Mouse (Mus musculus): ENCODE results near the gene Mturn. TPM values are rescaled to one million over a fixed set of nuclear protein-coding genes. Genes with fewer than 3 reads are reported as not detected.
A peak's percentile ranks its signal among the peaks of the same experiment; 100 is the strongest.

The Mturn gene
- polyA plus RNA-seq (2014; fragmentation: Nextera tagmentation; extraction: Ambion mirVana): 14.4 and 14.7 TPM in 2 replicates

GRCm38 (mm10) chr6:54680891-54681745 is at the start of gene Mturn:
Gene Mturn, plus strand, starts transcription at chr6:54681624.
- no peaks in the 10 kb centered on the region for H3K9me3 ChIP-seq (replicated peaks; ENCODE audit: control insufficient read depth, low read length)
- WGBS: 5% methylated on average over 46 of the region's 48 CpGs
- DNase-seq (ENCODE audit: low spot score) (peak; percentile 97), ATAC-seq (replicated peaks; ENCODE audit: insufficient number of reproducible peaks, low FRiP score, low TSS enrichment, low read depth) (peak; percentile 97)
- H3K27me3 ChIP-seq (ENCODE audit: control insufficient read depth, insufficient read depth, low read length): peaks cover 6% of the 10 kb centered on the region; the same call in 1 of the 2 replicates
- peak within 1 kb of the TSS; percentile 68 for H3K9ac ChIP-seq (replicated peaks; ENCODE audit: low read length)
- H3K4me3 ChIP-seq (ENCODE audit: low read depth, low read length): peak within 1 kb of the TSS; percentile 73
- peaks cover 5% of the 10 kb centered on the region; the same call in 1 of the 2 replicates for H3K4me1 ChIP-seq (ENCODE audit: control insufficient read depth, insufficient read depth, low read length)
- H3K27ac ChIP-seq (replicated peaks; ENCODE audit: low read depth, low read length): no peak within 1 kb of the TSS
- H3K4me2 ChIP-seq (ENCODE audit: low read depth, low read length): peak within 1 kb of the TSS; percentile 96
- no peaks in the 10 kb centered on the region for H3K36me3 ChIP-seq (replicated peaks; ENCODE audit: control insufficient read depth, insufficient read depth, low read depth, low read length)

GRCm38 (mm10) chr6:54639877-54640276 is 41.5 kb upstream of the Mturn start:
- H3K27ac ChIP-seq (replicated peaks; ENCODE audit: low read depth, low read length): no peak overlapping the region
- DNase-seq (ENCODE audit: low spot score) (no peak), ATAC-seq (replicated peaks; ENCODE audit: insufficient number of reproducible peaks, low FRiP score, low TSS enrichment, low read depth) (no peak)
- no peaks in the 10 kb centered on the region for H3K9me3 ChIP-seq (replicated peaks; ENCODE audit: control insufficient read depth, low read length)
- H3K9ac ChIP-seq (replicated peaks; ENCODE audit: low read length): no peak overlapping the region
- no peaks in the 10 kb centered on the region for H3K4me1 ChIP-seq (ENCODE audit: control insufficient read depth, insufficient read depth, low read length)
- no peaks in the 10 kb centered on the region for H3K27me3 ChIP-seq (ENCODE audit: control insufficient read depth, insufficient read depth, low read length)
- WGBS: 89% methylated on average over 3 of the region's 3 CpGs
- H3K4me3 ChIP-seq (ENCODE audit: low read depth, low read length): no peak overlapping the region
- H3K4me2 ChIP-seq (ENCODE audit: low read depth, low read length): no peak overlapping the region
- no peaks in the 10 kb centered on the region for H3K36me3 ChIP-seq (replicated peaks; ENCODE audit: control insufficient read depth, insufficient read depth, low read depth, low read length)

- H3K9me3 ChIP-seq (replicated peaks; ENCODE audit: control insufficient read depth, low read length): no peaks in the 10 kb centered on the region
- ATAC-seq (replicated peaks; ENCODE audit: insufficient number of reproducible peaks, low FRiP score, low TSS enrichment, low read depth) (no peak), DNase-seq (ENCODE audit: low spot score) (no peak)
- 85% methylated on average over 2 of the region's 2 CpGs for WGBS
- no peaks in the 10 kb centered on the region for H3K36me3 ChIP-seq (replicated peaks; ENCODE audit: control insufficient read depth, insufficient read depth, low read depth, low read length)
- no peak overlapping the region for H3K27ac ChIP-seq (replicated peaks; ENCODE audit: low read depth, low read length)
- no peak overlapping the region for H3K4me3 ChIP-seq (ENCODE audit: low read depth, low read length)
- H3K9ac ChIP-seq (replicated peaks; ENCODE audit: low read length): no peak overlapping the region
- H3K4me2 ChIP-seq (ENCODE audit: low read depth, low read length): no peak overlapping the region
- no peaks in the 10 kb centered on the region for H3K4me1 ChIP-seq (ENCODE audit: control insufficient read depth, insufficient read depth, low read length)
- no peaks in the 10 kb centered on the region for H3K27me3 ChIP-seq (ENCODE audit: control insufficient read depth, insufficient read depth, low read length)
These were observed 39.5 kb upstream of the Mturn start for GRCm38 (mm10) chr6:54641953-54642352.

DNA sequence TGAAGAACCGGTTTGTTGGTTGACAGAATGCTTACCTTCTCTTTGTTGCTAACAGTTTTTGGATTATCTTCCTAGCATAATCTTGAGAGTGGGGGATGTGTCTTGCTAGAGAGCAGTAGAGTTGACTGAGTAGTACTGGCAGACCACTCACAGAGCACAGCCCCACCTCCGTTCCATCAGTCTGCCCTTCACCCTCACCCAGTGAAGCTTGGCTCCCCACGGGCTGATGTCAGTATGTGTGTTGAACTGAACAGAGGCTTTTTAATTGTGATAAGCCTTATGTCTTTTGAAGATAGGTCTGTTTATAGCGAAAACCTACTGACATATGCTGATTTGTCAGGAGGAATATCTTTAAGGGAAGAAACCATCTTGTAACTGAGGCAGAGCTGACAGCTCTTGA is 38.2 kb upstream of the Mturn start:
- ATAC-seq (replicated peaks; ENCODE audit: insufficient number of reproducible peaks, low FRiP score, low TSS enrichment, low read depth) (no peak), DNase-seq (ENCODE audit: low spot score) (no peak)
- no peak overlapping the region for H3K27ac ChIP-seq (replicated peaks; ENCODE audit: low read depth, low read length)
- no peak overlapping the region for H3K9ac ChIP-seq (replicated peaks; ENCODE audit: low read length)
- no peak overlapping the region for H3K4me2 ChIP-seq (ENCODE audit: low read depth, low read length)
- no peaks in the 10 kb centered on the region for H3K27me3 ChIP-seq (ENCODE audit: control insufficient read depth, insufficient read depth, low read length)
- no peaks in the 10 kb centered on the region for H3K36me3 ChIP-seq (replicated peaks; ENCODE audit: control insufficient read depth, insufficient read depth, low read depth, low read length)
- no peak overlapping the region for H3K4me3 ChIP-seq (ENCODE audit: low read depth, low read length)
- no peaks in the 10 kb centered on the region for H3K4me1 ChIP-seq (ENCODE audit: control insufficient read depth, insufficient read depth, low read length)
- no peaks in the 10 kb centered on the region for H3K9me3 ChIP-seq (replicated peaks; ENCODE audit: control insufficient read depth, low read length)
- 82% methylated on average over 4 of the region's 4 CpGs for WGBS

- Histone ChIP-seq H3K36me3 (replicated peaks; ENCODE audit: control insufficient read depth, insufficient read depth, low read depth, low read length) (no peaks in the 10 kb centered on the region), H3K27me3 (ENCODE audit: control insufficient read depth, insufficient read depth, low read length) (no peaks in the 10 kb centered on the region), H3K4me2 (ENCODE audit: low read depth, low read length) (no peak overlapping the region), H3K9me3 (replicated peaks; ENCODE audit: control insufficient read depth, low read length) (no peaks in the 10 kb centered on the region), H3K27ac (replicated peaks; ENCODE audit: low read depth, low read length) (no peak overlapping the region), H3K4me1 (ENCODE audit: control insufficient read depth, insufficient read depth, low read length) (no peaks in the 10 kb centered on the region), H3K4me3 (ENCODE audit: low read depth, low read length) (no peak overlapping the region), H3K9ac (replicated peaks; ENCODE audit: low read length) (no peak overlapping the region)
- ATAC-seq (replicated peaks; ENCODE audit: insufficient number of reproducible peaks, low FRiP score, low TSS enrichment, low read depth) (no peak), DNase-seq (ENCODE audit: low spot score) (no peak)
- 79% methylated on average over 11 of the region's 11 CpGs for WGBS
These were observed 25.8 kb upstream of the Mturn start for GRCm38 (mm10) chr6:54655471-54656095.

DNA sequence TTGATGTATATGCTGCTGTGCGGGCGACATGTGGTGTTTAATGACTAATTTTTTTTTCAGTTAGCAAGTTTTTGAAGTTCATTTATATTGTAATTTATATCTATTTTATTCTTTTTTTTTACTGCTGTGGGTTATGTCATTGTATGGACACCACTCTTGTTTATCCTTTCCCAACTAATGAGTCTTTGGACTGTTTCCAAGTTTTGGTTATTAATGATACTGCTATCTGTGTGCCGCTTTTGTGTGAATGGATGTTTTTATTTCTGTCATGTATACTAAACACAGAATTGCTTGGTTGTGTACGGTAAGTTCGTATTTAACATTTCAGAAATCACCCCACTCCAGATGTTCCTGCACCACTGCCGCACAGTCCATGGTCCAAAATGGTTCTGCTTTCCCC is 23.6 kb upstream of the Mturn start:
- H3K4me1 ChIP-seq (ENCODE audit: control insufficient read depth, insufficient read depth, low read length): no peaks in the 10 kb centered on the region
- H3K9me3 ChIP-seq (replicated peaks; ENCODE audit: control insufficient read depth, low read length): no peaks in the 10 kb centered on the region
- no peak overlapping the region for H3K4me2 ChIP-seq (ENCODE audit: low read depth, low read length)
- ATAC-seq (replicated peaks; ENCODE audit: insufficient number of reproducible peaks, low FRiP score, low TSS enrichment, low read depth) (no peak), DNase-seq (ENCODE audit: low spot score) (no peak)
- 90% methylated on average over 6 of the region's 6 CpGs for WGBS
- H3K27ac ChIP-seq (replicated peaks; ENCODE audit: low read depth, low read length): no peak overlapping the region
- no peak overlapping the region for H3K4me3 ChIP-seq (ENCODE audit: low read depth, low read length)
- no peaks in the 10 kb centered on the region for H3K27me3 ChIP-seq (ENCODE audit: control insufficient read depth, insufficient read depth, low read length)
- no peak overlapping the region for H3K9ac ChIP-seq (replicated peaks; ENCODE audit: low read length)
- H3K36me3 ChIP-seq (replicated peaks; ENCODE audit: control insufficient read depth, insufficient read depth, low read depth, low read length): no peaks in the 10 kb centered on the region

DNA sequence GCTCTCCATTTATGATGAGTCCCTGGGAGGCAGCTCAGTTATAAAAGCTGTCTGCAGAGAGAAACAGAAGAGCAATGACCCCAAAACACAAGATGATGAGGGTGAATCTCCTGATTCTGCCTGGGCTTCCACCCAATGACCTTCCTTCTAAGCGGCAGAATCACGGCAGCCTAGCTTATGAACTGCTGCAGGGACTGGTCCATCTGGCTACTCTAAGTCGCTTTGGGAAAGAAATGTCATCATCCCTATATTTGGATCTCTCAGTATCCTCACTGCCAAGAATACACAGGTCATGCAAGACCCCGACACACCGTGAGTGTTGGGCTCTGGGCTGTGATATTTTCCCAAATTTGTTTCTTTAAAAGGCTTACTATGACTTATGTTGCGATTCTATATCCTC is 11.6 kb upstream of the Mturn start:
- 87% methylated on average over 6 of the region's 6 CpGs for WGBS
- H3K36me3 ChIP-seq (replicated peaks; ENCODE audit: control insufficient read depth, insufficient read depth, low read depth, low read length): no peaks in the 10 kb centered on the region
- DNase-seq (ENCODE audit: low spot score) (no peak), ATAC-seq (replicated peaks; ENCODE audit: insufficient number of reproducible peaks, low FRiP score, low TSS enrichment, low read depth) (no peak)
- H3K4me3 ChIP-seq (ENCODE audit: low read depth, low read length): no peak overlapping the region
- H3K4me1 ChIP-seq (ENCODE audit: control insufficient read depth, insufficient read depth, low read length): no peaks in the 10 kb centered on the region
- no peak overlapping the region for H3K4me2 ChIP-seq (ENCODE audit: low read depth, low read length)
- H3K9me3 ChIP-seq (replicated peaks; ENCODE audit: control insufficient read depth, low read length): no peaks in the 10 kb centered on the region
- H3K27me3 ChIP-seq (ENCODE audit: control insufficient read depth, insufficient read depth, low read length): no peaks in the 10 kb centered on the region
- H3K9ac ChIP-seq (replicated peaks; ENCODE audit: low read length): no peak overlapping the region
- H3K27ac ChIP-seq (replicated peaks; ENCODE audit: low read depth, low read length): no peak overlapping the region

GRCm38 (mm10) chr6:54672901-54673300 is 8.5 kb upstream of the Mturn start:
- H3K4me2 ChIP-seq (ENCODE audit: low read depth, low read length): no peak overlapping the region
- no peak overlapping the region for H3K27ac ChIP-seq (replicated peaks; ENCODE audit: low read depth, low read length)
- no peak overlapping the region for H3K9ac ChIP-seq (replicated peaks; ENCODE audit: low read length)
- 59% methylated on average over 5 of the region's 5 CpGs for WGBS
- no peak overlapping the region for H3K4me3 ChIP-seq (ENCODE audit: low read depth, low read length)
- DNase-seq (ENCODE audit: low spot score): no peak
- H3K27me3 ChIP-seq (ENCODE audit: control insufficient read depth, insufficient read depth, low read length): no peaks in the 10 kb centered on the region
- no peaks in the 10 kb centered on the region for H3K9me3 ChIP-seq (replicated peaks; ENCODE audit: control insufficient read depth, low read length)
- ATAC-seq (replicated peaks; ENCODE audit: insufficient number of reproducible peaks, low FRiP score, low TSS enrichment, low read depth): no peak
- H3K36me3 ChIP-seq (replicated peaks; ENCODE audit: control insufficient read depth, insufficient read depth, low read depth, low read length): no peaks in the 10 kb centered on the region
- H3K4me1 ChIP-seq (ENCODE audit: control insufficient read depth, insufficient read depth, low read length): no peaks in the 10 kb centered on the region

Data from embryonic facial prominence, embryonic 11.5 days (tissue).